Mouse (Mus musculus) liver, embryonic 15.5 days (tissue): ENCODE measurements around the gene Dnajc30. TPM values are rescaled to one million over a fixed set of nuclear protein-coding genes. Genes with fewer than 3 reads are reported as not detected.

Experiments
- ATAC-seq: fragments of 200-750 bp; cut with Nextera tagmentation; 2 replicates; pipeline ENCODE4 v1.8.0; 2017; ENCODE audit warnings: moderate number of reproducible peaks, mild to moderate bottlenecking, moderate library complexity; ENCODE audit not compliant: insufficient read depth
- H3K27ac ChIP-seq: fragments of 300-500 bp; sonication (generic); replicated peaks from 2 replicates; pipeline ENCODE4 v1.5.1; 2015; ENCODE audit warnings: mild to moderate bottlenecking, inconsistent platforms
- H3K27me3 ChIP-seq: fragments of 300-500 bp; sonication (generic); 2 replicates; pipeline ENCODE4 v1.6.1; 2015; ENCODE audit warnings: mild to moderate bottlenecking, inconsistent platforms
- H3K36me3 ChIP-seq: fragments of 300-500 bp; sonication (generic); replicated peaks from 2 replicates; pipeline ENCODE4 v1.6.1; 2015; ENCODE audit warnings: moderate library complexity, mild to moderate bottlenecking, inconsistent platforms
- H3K4me1 ChIP-seq: fragments of 300-500 bp; sonication (generic); replicated peaks from 2 replicates; pipeline ENCODE4 v1.6.1; 2015; ENCODE audit warnings: inconsistent platforms
- H3K4me2 ChIP-seq: fragments of 300-500 bp; sonication (generic); 2 replicates; pipeline ENCODE4 v1.6.1; 2015; ENCODE audit warnings: moderate library complexity, mild to moderate bottlenecking, inconsistent platforms
- H3K4me3 ChIP-seq: fragments of 300-500 bp; sonication (generic); replicated peaks from 2 replicates; pipeline ENCODE4 v1.5.1; 2015; ENCODE audit warnings: mild to moderate bottlenecking, inconsistent platforms
- H3K9ac ChIP-seq: fragments of 300-500 bp; sonication (generic); 2 replicates; pipeline ENCODE4 v1.6.1; 2015; ENCODE audit warnings: moderate library complexity, mild to moderate bottlenecking, inconsistent platforms
- H3K9me3 ChIP-seq: fragments of 300-500 bp; sonication (generic); replicated peaks from 2 replicates; pipeline ENCODE4 v1.6.1; 2016; ENCODE audit warnings: inconsistent platforms
- WGBS: fragments of 180-500 bp; shearing (Covaris S2); methylation state at CpG from one replicate; pipeline ENCODE4 v1.1.7; 2015; ENCODE audit warnings: mixed read lengths; ENCODE audit not compliant: insufficient replicate concordance; 5-methylcytosine and 5-hydroxymethylcytosine counted together
- polyA plus RNA-seq: library from polyadenylated mRNA; unstranded; fragments of >200 nt; fragmentation: Nextera tagmentation; extraction: Ambion mirVana; gene quantifications from 2 replicates; pipeline ENCODE4 v1.2.1, GENCODE M21; 2015

Gene Dnajc30
- 14.3 and 14.9 TPM in 2 replicates for polyA plus RNA-seq

GRCm38 (mm10) chr5:135063629-135064381 lies at the start of gene Dnajc30:
Gene Dnajc30 (plus strand): TSS chr5:135064202.
- Histone ChIP-seq H3K9me3 (no peaks in the 10 kb centered on the region), H3K4me2 (peak within 1 kb of the TSS; percentile 97), H3K36me3 (peaks cover 43% of the 10 kb centered on the region), H3K4me1 (peaks cover 28% of the 10 kb centered on the region), H3K9ac (peak within 1 kb of the TSS; percentile 86), H3K4me3 (peak within 1 kb of the TSS; percentile 94), H3K27ac (peak within 1 kb of the TSS; percentile 66), H3K27me3 (no peaks in the 10 kb centered on the region)
- peak; percentile 96 for ATAC-seq
- under 1% methylated on average over 52 of the region's 52 CpGs for WGBS

- Histone ChIP-seq H3K9me3 (no peaks in the 10 kb centered on the region), H3K4me1 (peaks cover 30% of the 10 kb centered on the region), H3K27me3 (peaks cover 2% of the 10 kb centered on the region; the same call in 1 of the 2 replicates), H3K27ac (no peak overlapping the region), H3K9ac (no peak overlapping the region), H3K36me3 (no peaks in the 10 kb centered on the region; the same call in 1 of the 2 replicates), H3K4me3 (no peak overlapping the region), H3K4me2 (no peak overlapping the region)
- 14% methylated on average over 7 of the region's 7 CpGs for WGBS
- no peak for ATAC-seq
Measured at GRCm38 (mm10) chr5:135015497-135015896, 48.5 kb upstream of the Dnajc30 start.

GRCm38 (mm10) chr5:135016224-135016759 lies 47.7 kb upstream of the Dnajc30 start:
- no peak for ATAC-seq
- no peaks in the 10 kb centered on the region for H3K36me3 ChIP-seq
- WGBS, result 31% methylated on average over 4 of the region's 4 CpGs

GRCm38 (mm10) chr5:135021814-135022213 lies 42.2 kb upstream of the Dnajc30 start:
- Histone ChIP-seq H3K4me1 (peaks cover 32% of the 10 kb centered on the region), H3K4me2 (no peak overlapping the region), H3K27ac (no peak overlapping the region), H3K36me3 (no peaks in the 10 kb centered on the region), H3K4me3 (no peak overlapping the region), H3K27me3 (peaks cover 48% of the 10 kb centered on the region), H3K9ac (no peak overlapping the region), H3K9me3 (no peaks in the 10 kb centered on the region)
- no peak for ATAC-seq
- 68% methylated on average over 6 of the region's 6 CpGs for WGBS

More at GRCm38 (mm10) chr5:135016224-135016759, 47.7 kb upstream of the Dnajc30 start:
- H3K27ac ChIP-seq, result no peak overlapping the region
- no peak overlapping the region for H3K4me2 ChIP-seq
- H3K27me3 ChIP-seq, result peaks cover 9% of the 10 kb centered on the region; the same call in 1 of the 2 replicates
- no peak overlapping the region for H3K4me3 ChIP-seq
- H3K9me3 ChIP-seq, result no peaks in the 10 kb centered on the region
- H3K4me1 ChIP-seq, result peaks cover 22% of the 10 kb centered on the region
- no peak overlapping the region for H3K9ac ChIP-seq

DNA sequence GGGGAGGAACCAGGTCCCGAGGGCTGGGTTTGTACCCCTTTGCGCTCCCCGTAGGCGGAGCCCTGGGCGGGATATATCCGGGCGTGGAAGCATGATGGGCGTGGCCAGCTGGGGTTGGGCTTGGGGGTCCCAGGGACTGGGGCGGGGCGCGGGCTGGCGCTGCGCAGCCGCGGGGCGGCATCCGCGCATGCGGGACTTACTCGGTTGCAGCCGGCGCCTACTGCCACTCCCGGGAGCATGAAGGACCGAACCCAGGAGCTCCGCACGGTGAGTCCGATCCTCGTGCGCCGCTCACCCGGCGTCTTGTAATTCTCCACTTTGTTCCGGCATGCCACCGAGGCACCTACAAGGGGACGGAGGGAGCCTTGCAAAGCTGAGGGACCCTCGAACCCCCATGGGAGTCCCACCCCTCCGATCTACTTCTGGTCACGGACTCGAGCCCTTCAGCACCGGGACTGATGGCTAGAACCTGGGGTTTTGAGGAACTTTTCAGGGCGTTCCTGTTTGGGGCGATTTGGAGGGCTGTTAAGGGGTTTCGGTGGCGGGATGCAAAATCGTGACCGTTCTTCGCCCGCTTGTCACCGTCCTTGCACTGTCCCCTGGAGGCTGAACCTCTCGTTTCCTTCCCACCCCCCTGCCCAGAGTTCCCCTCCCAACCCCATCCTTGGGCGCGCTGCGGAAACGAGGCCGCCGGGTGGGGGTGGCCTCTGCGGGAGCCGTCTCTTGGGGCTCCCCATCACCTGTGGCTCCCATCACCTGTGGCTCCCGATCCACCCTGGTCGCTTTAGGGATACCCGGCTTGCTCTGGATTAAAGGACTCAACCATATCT lies 40.4 kb upstream of the Dnajc30 start, which contains the start of gene Stx1a:
TSS of gene Stx1a (plus strand) at position 139 of the 830 bp plus-strand sequence.
- Histone ChIP-seq H3K4me1 (peaks cover 34% of the 10 kb centered on the region), H3K9me3 (no peaks in the 10 kb centered on the region), H3K9ac (peak within 1 kb of the TSS; percentile 43; the same call in 1 of the 2 replicates), H3K27ac (no peak within 1 kb of the TSS), H3K27me3 (peaks cover 48% of the 10 kb centered on the region), H3K4me2 (peak within 1 kb of the TSS; percentile 77), H3K36me3 (no peaks in the 10 kb centered on the region), H3K4me3 (peak within 1 kb of the TSS; percentile 58)
- peak; percentile 75 for ATAC-seq
- under 1% methylated on average over 61 of the region's 61 CpGs for WGBS

DNA sequence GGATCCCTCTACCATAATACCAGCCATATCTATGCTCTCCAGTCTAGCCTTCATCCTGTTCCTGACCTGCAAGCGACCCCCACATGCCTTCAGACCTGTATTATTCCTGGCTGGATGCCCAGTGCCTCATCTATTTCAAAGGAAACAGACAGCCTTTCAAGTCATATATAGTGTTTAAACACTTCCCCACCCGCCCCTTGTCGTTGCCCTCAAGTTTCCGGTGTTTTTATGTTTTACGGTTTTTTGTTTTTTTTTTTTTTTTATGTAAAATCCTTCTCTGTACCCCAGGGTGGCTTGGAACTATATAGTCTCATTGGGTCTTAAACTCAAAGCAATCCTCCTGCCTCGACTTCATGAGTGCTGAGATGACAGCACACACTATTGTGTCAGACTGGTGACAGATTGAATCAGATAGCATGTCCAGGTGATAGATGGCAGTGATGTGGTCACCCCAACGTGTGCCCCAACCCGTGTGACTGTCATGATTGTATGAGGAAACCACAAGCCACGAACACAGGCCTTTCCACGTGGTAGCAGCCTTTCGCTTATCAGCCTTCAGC lies 39.3 kb upstream of the Dnajc30 start:
- peaks cover 45% of the 10 kb centered on the region for H3K4me1 ChIP-seq
- no peak overlapping the region for H3K4me2 ChIP-seq
- no peak overlapping the region for H3K4me3 ChIP-seq
- peaks cover 45% of the 10 kb centered on the region for H3K27me3 ChIP-seq
- H3K27ac ChIP-seq, result no peak overlapping the region
- no peak for ATAC-seq
- WGBS, result 8% methylated on average over 11 of the region's 11 CpGs
- no peaks in the 10 kb centered on the region for H3K9me3 ChIP-seq
- no peak overlapping the region for H3K9ac ChIP-seq
- no peaks in the 10 kb centered on the region for H3K36me3 ChIP-seq

DNA sequence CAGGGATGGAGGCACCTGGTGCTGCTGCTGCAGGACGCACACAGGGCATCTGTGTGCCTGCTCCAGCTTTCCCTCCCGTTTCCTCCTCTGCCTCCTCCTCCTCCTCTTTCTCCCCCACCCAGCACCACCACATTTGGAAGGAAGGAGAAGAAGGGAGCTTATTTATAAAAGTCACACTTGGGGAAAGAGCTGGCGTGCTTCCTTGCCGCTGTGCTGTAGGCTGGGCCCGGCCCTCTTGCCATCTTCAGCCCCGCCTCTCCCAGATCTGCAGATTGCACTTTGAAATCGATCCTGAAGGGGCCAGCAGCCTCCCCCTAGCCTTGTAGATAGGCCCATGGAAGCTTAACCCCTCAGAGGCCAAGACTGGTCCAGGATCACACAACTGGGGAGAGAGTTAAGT lies 38.1 kb upstream of the Dnajc30 start:
- no peaks in the 10 kb centered on the region for H3K9me3 ChIP-seq
- H3K4me2 ChIP-seq, result no peak overlapping the region
- peaks cover 43% of the 10 kb centered on the region for H3K27me3 ChIP-seq
- no peak overlapping the region for H3K27ac ChIP-seq
- peaks cover 45% of the 10 kb centered on the region for H3K4me1 ChIP-seq
- WGBS, result 22% methylated on average over 7 of the region's 7 CpGs
- ATAC-seq, result no peak
- no peaks in the 10 kb centered on the region for H3K36me3 ChIP-seq
- H3K4me3 ChIP-seq, result no peak overlapping the region
- no peak overlapping the region for H3K9ac ChIP-seq

GRCm38 (mm10) chr5:135029007-135029854 lies 34.8 kb upstream of the Dnajc30 start:
- ATAC-seq, result peak; percentile 35; the same call in 1 of the 2 replicates
- H3K27me3 ChIP-seq, result peaks cover 20% of the 10 kb centered on the region
- peaks cover 29% of the 10 kb centered on the region for H3K4me1 ChIP-seq
- no peaks in the 10 kb centered on the region for H3K36me3 ChIP-seq
- no peaks in the 10 kb centered on the region for H3K9me3 ChIP-seq
- H3K4me3 ChIP-seq, result no peak overlapping the region
- H3K9ac ChIP-seq, result no peak overlapping the region
- peak overlapping the region; percentile 51 for H3K27ac ChIP-seq
- 31% methylated on average over 18 of the region's 18 CpGs for WGBS
- peak overlapping the region; percentile 39 for H3K4me2 ChIP-seq

DNA sequence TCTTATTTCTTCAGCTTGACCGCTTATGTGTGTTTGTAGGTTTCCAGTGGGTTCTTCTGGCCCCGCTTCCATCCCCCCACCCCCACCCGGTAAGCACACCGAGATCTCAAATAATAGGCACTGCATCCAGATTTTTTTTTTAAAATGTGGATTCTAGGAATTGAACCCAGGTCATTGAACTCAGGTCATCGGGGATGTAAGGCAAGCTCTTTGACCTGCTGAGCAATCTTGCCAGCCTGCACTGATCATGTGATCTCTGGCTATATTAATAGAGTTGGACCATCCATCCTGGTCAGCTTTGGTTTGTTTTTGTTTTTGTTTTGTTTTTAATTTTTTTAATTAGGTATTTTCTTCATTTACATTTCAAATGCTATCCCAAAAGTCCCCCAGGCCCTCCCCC lies 31.4 kb upstream of the Dnajc30 start:
- Histone ChIP-seq H3K4me1 (peaks cover 19% of the 10 kb centered on the region), H3K9ac (no peak overlapping the region), H3K4me3 (no peak overlapping the region), H3K9me3 (0 out of 2 replicates have a peak, but pooled peaks cover 3% of the 10 kb centered on the region), H3K36me3 (no peaks in the 10 kb centered on the region), H3K27me3 (no peaks in the 10 kb centered on the region), H3K4me2 (no peak overlapping the region), H3K27ac (no peak overlapping the region)
- ATAC-seq, result no peak
- 58% methylated on average over 5 of the region's 5 CpGs for WGBS

DNA sequence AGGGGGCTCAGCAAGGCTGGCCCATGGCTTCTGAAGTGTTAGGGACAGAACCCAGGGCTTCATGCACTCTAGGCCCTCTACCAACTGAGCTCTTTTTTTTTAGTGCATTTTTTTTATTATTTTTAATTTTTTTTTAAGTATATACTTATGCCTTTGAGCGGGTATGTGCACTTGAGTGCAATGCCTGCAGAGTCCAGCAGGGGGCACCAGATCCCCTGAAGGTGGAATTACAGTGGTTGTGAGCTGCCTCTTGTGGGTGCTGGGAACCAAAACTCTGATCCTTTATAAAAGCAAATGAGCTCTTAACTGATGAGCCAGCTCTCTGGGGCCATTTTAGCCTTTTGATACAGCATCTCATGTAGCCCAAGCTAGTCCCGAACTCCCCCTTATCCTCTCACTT lies 29.4 kb upstream of the Dnajc30 start:
- H3K27ac ChIP-seq, result no peak overlapping the region
- no peak overlapping the region for H3K9ac ChIP-seq
- no peak for ATAC-seq
- H3K9me3 ChIP-seq, result 0 out of 2 replicates have a peak, but pooled peaks cover 3% of the 10 kb centered on the region
- no peak overlapping the region for H3K4me2 ChIP-seq
- H3K4me3 ChIP-seq, result no peak overlapping the region
- H3K27me3 ChIP-seq, result no peaks in the 10 kb centered on the region
- 79% methylated on average over 2 of the region's 2 CpGs for WGBS
- peaks cover 11% of the 10 kb centered on the region for H3K4me1 ChIP-seq
- no peaks in the 10 kb centered on the region for H3K36me3 ChIP-seq
